Mouse (Mus musculus) heart, embryonic 14.5 days (tissue): ENCODE measurements around the gene Tmprss4. TPM values are rescaled to one million over a fixed set of nuclear protein-coding genes. Genes with fewer than 3 reads are reported as not detected.

Source experiments
- ATAC-seq: fragments of 200-750 bp; cut with Nextera tagmentation; 2 replicates; pipeline ENCODE4 v1.8.0; 2017; ENCODE audit warnings: low read depth, moderate TSS enrichment; ENCODE audit not compliant: insufficient number of reproducible peaks, insufficient read depth, low FRiP score
- H3K27ac ChIP-seq, 2 experiments: fragments of 200-500 bp in 1 of 2; fragments of 300-500 bp in 1 of 2; sonication (generic) in 1 of 2; replicated peaks in 1 of 2; 2 replicates each; pipeline ENCODE4 v1.5.1; 2012 to 2014; ENCODE audit warnings: low read depth in 2 of 2, low read length in 2 of 2, control low read depth in 1 of 2, mild to moderate bottlenecking in 1 of 2, mixed read lengths in 1 of 2; ENCODE audit not compliant: control insufficient read depth in 1 of 2, insufficient read depth in 1 of 2
- H3K27me3 ChIP-seq: fragments of 300-500 bp; sonication (generic); 2 replicates; pipeline ENCODE4 v1.6.1; 2014; ENCODE audit warnings: mild to moderate bottlenecking, low read length, control low read depth; ENCODE audit not compliant: control insufficient read depth, insufficient read depth
- H3K36me3 ChIP-seq: fragments of 300-500 bp; sonication (generic); 2 replicates; pipeline ENCODE4 v1.6.1; 2014; ENCODE audit warnings: mild to moderate bottlenecking, control low read depth, low read length, mixed read lengths; ENCODE audit not compliant: control insufficient read depth, insufficient read depth
- H3K4me1 ChIP-seq, 2 experiments: fragments of 200-500 bp in 1 of 2; fragments of 300-500 bp in 1 of 2; sonication (generic) in 1 of 2; 2 replicates each; pipeline ENCODE4 v1.6.1; 2012 to 2014; ENCODE audit warnings: low read length in 2 of 2, control low read depth in 1 of 2, mixed read lengths in 1 of 2; ENCODE audit not compliant: control insufficient read depth in 2 of 2, insufficient read depth in 2 of 2
- H3K4me2 ChIP-seq: fragments of 300-500 bp; sonication (generic); 2 replicates; pipeline ENCODE4 v1.6.1; 2014; ENCODE audit warnings: mild to moderate bottlenecking, low read length
- H3K4me3 ChIP-seq, 2 experiments: fragments of 200-500 bp in 1 of 2; fragments of 300-500 bp in 1 of 2; sonication (generic) in 1 of 2; 2 replicates each; pipeline ENCODE4 v1.5.1; 2012 to 2014; ENCODE audit warnings: low read length in 2 of 2, mild to moderate bottlenecking in 2 of 2, control low read depth in 1 of 2, low read depth in 1 of 2, moderate library complexity in 1 of 2; ENCODE audit not compliant: control insufficient read depth in 1 of 2, insufficient read depth in 1 of 2
- H3K9ac ChIP-seq: fragments of 300-500 bp; sonication (generic); 2 replicates; pipeline ENCODE4 v1.6.1; 2014; ENCODE audit warnings: mild to moderate bottlenecking, low read length
- H3K9me3 ChIP-seq: fragments of 300-500 bp; sonication (generic); 2 replicates; pipeline ENCODE4 v1.6.1; 2016; ENCODE audit warnings: low read length, control low read depth; ENCODE audit not compliant: control insufficient read depth
- WGBS: fragments of 180-500 bp; shearing (Covaris S2); extraction: QIAGEN DNeasy Blood & Tissue Kit; methylation state at CpG from one replicate; pipeline ENCODE4 v1.1.7; 2014; 5-methylcytosine and 5-hydroxymethylcytosine counted together
- polyA plus RNA-seq: library from polyadenylated mRNA; unstranded; fragments of >200 nt; fragmentation: Nextera tagmentation; extraction: Ambion mirVana; gene quantifications from 2 replicates; pipeline ENCODE4 v1.2.1, GENCODE M21; 2014

Tmprss4 gene
- polyA plus RNA-seq, 1 experiment from 2014 or later: not detected

DNA sequence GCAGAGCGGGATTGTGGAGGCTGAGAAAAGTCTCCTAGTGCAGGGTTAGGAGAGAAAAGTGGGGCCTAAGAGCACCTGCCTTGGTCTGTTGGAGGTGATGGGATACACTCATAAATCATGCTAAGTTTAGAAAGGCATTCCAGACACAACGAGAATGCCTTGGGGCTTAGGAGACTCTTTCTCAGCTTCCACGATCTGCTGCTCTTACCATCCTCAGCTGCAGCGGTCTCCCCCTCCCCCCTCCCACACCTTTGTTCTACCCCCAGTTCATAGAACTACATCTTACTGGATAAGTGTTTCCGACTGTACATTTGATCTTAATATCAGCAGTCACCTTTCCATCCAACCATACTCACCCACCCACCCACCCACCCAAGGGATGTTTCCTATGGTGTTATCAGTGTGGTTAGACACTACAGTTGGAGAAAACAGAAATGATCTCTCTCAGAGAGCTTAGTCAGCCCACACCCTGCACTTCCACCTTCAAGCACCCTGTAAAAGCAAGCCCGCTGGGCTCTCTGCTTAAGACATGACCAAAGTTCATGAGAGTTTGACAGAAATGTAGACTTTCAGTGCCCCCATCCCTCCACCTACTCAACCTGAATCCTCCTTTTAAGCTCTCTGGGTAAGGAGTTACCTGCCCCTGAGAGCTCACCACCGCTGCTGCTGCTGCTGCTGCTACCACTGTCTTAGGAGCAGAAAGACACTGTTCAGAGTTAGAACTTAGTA is 3.3 kb upstream of the Tmprss4 start:
- Histone ChIP-seq H3K4me3 (no peak overlapping the region), H3K9me3 (no peaks in the 10 kb centered on the region), H3K36me3 (no peaks in the 10 kb centered on the region), H3K27ac (no peak overlapping the region), H3K4me1 (no peaks in the 10 kb centered on the region), H3K27me3 (peaks cover 4% of the 10 kb centered on the region; the same call in 1 of the 2 replicates), H3K4me2 (no peak overlapping the region), H3K9ac (no peak overlapping the region)
- WGBS: 65% methylated on average over 7 of the region's 7 CpGs
- ATAC-seq: no peak

GRCm38 (mm10) chr9:45206121-45206520 is 2.2 kb upstream of the Tmprss4 start:
- H3K27ac ChIP-seq: no peak overlapping the region
- H3K9me3 ChIP-seq: no peaks in the 10 kb centered on the region
- H3K4me1 ChIP-seq: no peaks in the 10 kb centered on the region
- H3K4me3 ChIP-seq: no peak overlapping the region
- no peaks in the 10 kb centered on the region for H3K36me3 ChIP-seq
- peaks cover 4% of the 10 kb centered on the region; the same call in 1 of the 2 replicates for H3K27me3 ChIP-seq
- ATAC-seq: no peak
- no peak overlapping the region for H3K9ac ChIP-seq
- 64% methylated on average over 4 of the region's 4 CpGs for WGBS
- no peak overlapping the region for H3K4me2 ChIP-seq

DNA sequence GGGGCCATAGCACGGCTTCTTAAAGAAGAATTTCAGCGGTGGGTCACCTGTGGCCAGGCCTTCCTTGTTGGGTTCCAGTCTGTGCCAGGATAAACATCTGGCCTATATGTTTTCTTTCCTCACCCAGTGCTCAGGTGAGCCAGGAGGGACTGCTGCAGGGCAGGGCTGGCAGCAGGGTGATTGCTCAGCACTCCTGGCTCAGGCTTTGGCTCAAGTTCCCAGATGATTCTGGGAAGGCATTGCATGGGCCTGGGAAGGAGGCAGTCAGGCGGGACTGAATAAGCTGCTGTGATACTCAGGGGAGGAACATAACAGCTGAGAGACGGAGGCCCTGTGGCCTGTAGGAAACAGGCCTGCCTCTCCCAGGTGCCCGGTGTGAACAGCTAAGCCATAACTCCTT is 1.3 kb upstream of the Tmprss4 start:
- peaks cover 4% of the 10 kb centered on the region; the same call in 1 of the 2 replicates for H3K27me3 ChIP-seq
- no peak for ATAC-seq
- WGBS: 78% methylated on average over 5 of the region's 5 CpGs

DNA sequence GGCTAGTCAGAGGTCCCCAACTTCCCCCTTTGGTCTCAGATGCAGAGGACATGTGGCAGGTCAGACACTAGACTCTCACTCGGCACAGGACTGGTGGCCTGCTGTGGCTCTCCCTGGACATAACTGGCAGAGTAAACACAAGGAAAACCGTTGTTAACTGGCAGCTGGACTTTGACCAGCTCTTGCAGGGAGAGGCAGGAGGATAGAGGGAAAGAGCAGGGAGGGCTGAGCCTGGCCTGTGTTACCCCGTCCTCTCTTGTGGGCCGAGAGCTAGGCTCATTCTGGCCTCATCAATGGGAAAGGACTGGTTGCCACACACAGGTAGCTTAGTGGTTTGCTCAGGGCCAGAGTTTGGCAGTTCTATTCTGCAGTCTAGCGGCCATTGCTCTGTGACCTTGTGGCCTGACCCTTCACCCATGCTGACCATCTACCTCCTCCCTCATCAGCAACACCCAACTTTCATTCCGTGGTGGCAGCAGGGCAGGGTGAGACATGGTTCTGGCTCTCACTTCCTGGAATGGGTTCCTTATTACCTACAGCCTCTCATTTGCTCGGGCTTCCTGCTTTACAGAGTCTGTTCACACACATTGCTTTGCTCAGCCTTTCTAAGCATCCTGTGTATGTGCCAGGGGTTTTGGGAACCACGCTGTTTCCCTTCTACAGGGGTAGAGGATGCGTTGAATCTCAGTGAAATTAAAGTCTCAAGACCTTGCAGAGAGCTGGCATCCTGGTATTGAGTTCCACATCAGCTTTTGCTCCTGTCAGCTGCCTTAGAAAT is 1.7 kb downstream of the Tmprss4 start:
- 64% methylated on average over 9 of the region's 9 CpGs for WGBS
- Histone ChIP-seq H3K9ac (no peak overlapping the region), H3K9me3 (no peaks in the 10 kb centered on the region), H3K36me3 (no peaks in the 10 kb centered on the region), H3K4me2 (no peak overlapping the region), H3K4me1 (no peaks in the 10 kb centered on the region), H3K27me3 (no peaks in the 10 kb centered on the region), H3K27ac (no peak overlapping the region), H3K4me3 (no peak overlapping the region)
- ATAC-seq: no peak

More for the DNA sequence above, 1.3 kb upstream of the Tmprss4 start:
- Histone ChIP-seq H3K4me3 (no peak overlapping the region), H3K4me2 (no peak overlapping the region), H3K9ac (no peak overlapping the region), H3K27ac (no peak overlapping the region), H3K9me3 (no peaks in the 10 kb centered on the region), H3K36me3 (no peaks in the 10 kb centered on the region), H3K4me1 (no peaks in the 10 kb centered on the region)

- Histone ChIP-seq H3K27ac (no peak overlapping the region), H3K9me3 (no peaks in the 10 kb centered on the region), H3K4me1 (no peaks in the 10 kb centered on the region), H3K4me2 (no peak overlapping the region), H3K4me3 (no peak overlapping the region), H3K9ac (no peak overlapping the region), H3K27me3 (no peaks in the 10 kb centered on the region), H3K36me3 (no peaks in the 10 kb centered on the region)
- WGBS: 77% methylated on average over 5 of the region's 5 CpGs
- ATAC-seq: no peak
Measured at GRCm38 (mm10) chr9:45201319-45201947, 2.5 kb downstream of the Tmprss4 start.

- H3K27ac ChIP-seq: no peak overlapping the region
- H3K9ac ChIP-seq: no peak overlapping the region
- no peaks in the 10 kb centered on the region for H3K36me3 ChIP-seq
- no peak for ATAC-seq
- H3K27me3 ChIP-seq: no peaks in the 10 kb centered on the region
- H3K4me2 ChIP-seq: no peak overlapping the region
- H3K9me3 ChIP-seq: no peaks in the 10 kb centered on the region
- WGBS: 58% methylated on average over 5 of the region's 5 CpGs
- H3K4me3 ChIP-seq: no peak overlapping the region
- H3K4me1 ChIP-seq: no peaks in the 10 kb centered on the region
Measured at GRCm38 (mm10) chr9:45197549-45197948, 6.3 kb downstream of the Tmprss4 start.

DNA sequence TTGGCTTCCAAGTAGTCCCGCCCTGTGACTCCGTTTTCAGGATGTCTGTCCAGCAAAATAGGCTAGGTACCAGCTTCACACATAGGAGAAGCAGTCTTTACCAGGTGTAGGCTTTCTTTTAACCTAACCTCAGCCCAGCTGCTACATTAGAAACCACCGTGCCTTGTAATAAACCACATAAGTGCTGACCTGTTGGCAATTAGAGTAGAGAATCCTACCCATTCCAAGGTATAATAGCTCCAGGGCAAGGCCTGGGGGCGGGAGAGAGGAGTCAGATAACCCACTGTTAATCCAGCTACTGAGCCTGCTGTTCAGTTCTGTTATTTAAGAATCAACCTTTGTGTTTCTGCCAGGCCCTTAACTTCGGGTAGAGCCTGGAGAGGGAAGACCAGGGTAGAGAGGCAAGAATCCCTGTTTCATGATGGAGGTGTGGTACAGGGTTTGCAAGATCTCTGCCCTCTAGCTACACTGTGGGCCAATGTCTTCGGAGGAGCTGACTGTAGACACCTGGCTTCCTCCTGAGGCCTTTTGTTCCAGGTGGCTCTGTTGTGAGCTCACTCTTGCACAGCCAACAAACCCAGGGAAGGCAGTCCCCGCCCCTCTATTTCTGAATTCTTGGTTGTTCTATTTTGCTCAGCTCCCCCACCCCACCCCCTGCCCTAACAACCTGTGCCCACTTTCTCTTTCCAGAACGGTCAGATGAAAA is 7.6 kb downstream of the Tmprss4 start:
- WGBS: 70% methylated on average over 8 of the region's 8 CpGs
- ATAC-seq: no peak
- H3K27me3 ChIP-seq: no peaks in the 10 kb centered on the region

More for the DNA sequence above, 7.6 kb downstream of the Tmprss4 start:
- H3K9ac ChIP-seq: no peak overlapping the region
- H3K4me1 ChIP-seq: no peaks in the 10 kb centered on the region
- no peaks in the 10 kb centered on the region for H3K36me3 ChIP-seq
- no peaks in the 10 kb centered on the region for H3K9me3 ChIP-seq
- H3K4me2 ChIP-seq: no peak overlapping the region
- no peak overlapping the region for H3K4me3 ChIP-seq
- no peak overlapping the region for H3K27ac ChIP-seq
